ENCODE assay signal across 10 mouse cellular contexts in the genomic region with DNA sequence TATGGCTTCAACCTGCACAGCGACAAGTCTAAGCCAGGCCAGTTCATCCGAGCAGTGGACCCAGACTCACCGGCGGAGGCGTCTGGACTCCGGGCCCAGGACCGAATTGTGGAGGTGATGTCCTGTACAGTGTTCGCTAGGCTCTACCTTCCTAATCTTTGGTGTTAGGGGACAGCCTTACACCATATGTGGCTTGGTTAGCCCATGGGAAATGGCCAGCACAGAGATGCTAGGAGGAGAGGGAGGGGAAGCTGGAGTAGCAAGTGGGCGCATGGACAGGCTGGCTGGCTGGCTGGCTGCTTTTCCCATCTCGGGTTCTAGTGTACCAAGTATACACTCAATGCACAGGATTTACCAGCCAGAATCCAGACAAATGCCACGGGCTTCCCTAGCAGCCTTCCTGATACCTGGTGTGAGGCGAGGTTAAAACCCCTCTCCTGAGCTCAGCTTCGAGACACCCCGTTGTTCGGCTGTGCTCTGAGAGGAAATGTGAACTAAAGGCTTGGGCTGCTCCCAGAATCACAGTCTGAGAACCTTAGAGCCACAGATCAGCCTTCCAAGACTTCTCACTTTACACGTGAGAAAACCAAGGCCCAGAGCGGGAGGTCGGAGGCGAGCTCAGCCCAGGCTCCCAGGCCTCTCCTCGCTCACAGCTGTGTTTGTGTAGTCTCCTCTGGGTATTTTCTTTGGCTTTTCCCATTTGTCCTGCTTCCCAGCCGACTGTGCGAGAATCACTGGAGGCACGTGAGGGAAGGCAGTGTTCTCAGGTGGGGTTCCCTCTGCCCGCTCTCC. TPM values are rescaled to one million over a fixed set of nuclear protein-coding genes. Genes with fewer than 3 reads are reported as not detected.
DNase-seq lines count a peak whose midpoint lies in the region; ATAC-seq lines count a peak whose summit lies in the region.
"Had no signal": no experiment of that assay in that cellular context is flagged by ENCODE, and none has a peak within 500 bp of the region (broad histone marks: within the 10 kb centered on the region; RNA-seq: fewer than 3 reads in every experiment).

No protein-coding gene starts in this region.

- H3K4me3 ChIP-seq in heart, embryonic 13.5 days, result no peak overlapping the region
- H3K4me3 ChIP-seq in heart, embryonic 11.5 days (ENCODE audit: low read depth, low read length), result no peak overlapping the region
- no peak overlapping the region for H3K4me3 ChIP-seq in embryonic facial prominence, embryonic 12.5 days
- H3K4me3 ChIP-seq in hindbrain, embryonic 13.5 days, result no peak overlapping the region
- H3K4me3 ChIP-seq in liver, embryonic 15.5 days (replicated peaks), result no peak overlapping the region

- DNase-seq in adrenal gland, adult 2 months, result no peak
- DNase-seq in left cerebral cortex, adult 9 months (ENCODE audit: low spot score in 2 of 2), result no peak
- DNase-seq: cerebellum, adult 8-10 months had no signal

- H3K36me3 ChIP-seq in heart, embryonic 13.5 days, result peaks cover 2% of the 10 kb centered on the region; the same call in 1 of the 2 replicates
- H3K36me3 ChIP-seq in heart, embryonic 11.5 days (ENCODE audit: control insufficient read depth, insufficient read depth, low read length), result no peaks in the 10 kb centered on the region
- no peaks in the 10 kb centered on the region for H3K36me3 ChIP-seq in embryonic facial prominence, embryonic 12.5 days
- H3K36me3 ChIP-seq in hindbrain, embryonic 13.5 days, result no peaks in the 10 kb centered on the region
- H3K36me3 ChIP-seq in liver, embryonic 15.5 days (replicated peaks), result peaks cover 35% of the 10 kb centered on the region

- peaks cover 54% of the 10 kb centered on the region for H3K4me1 ChIP-seq in heart, embryonic 13.5 days
- peaks cover 31% of the 10 kb centered on the region for H3K4me1 ChIP-seq in heart, embryonic 11.5 days (ENCODE audit: control insufficient read depth, insufficient read depth, low read length)
- peaks cover 65% of the 10 kb centered on the region for H3K4me1 ChIP-seq in embryonic facial prominence, embryonic 12.5 days
- peaks cover 84% of the 10 kb centered on the region for H3K4me1 ChIP-seq in hindbrain, embryonic 13.5 days (replicated peaks)
- H3K4me1 ChIP-seq in liver, embryonic 15.5 days (replicated peaks), result peaks cover 67% of the 10 kb centered on the region

- no peaks in the 10 kb centered on the region for H3K9me3 ChIP-seq in heart, embryonic 13.5 days
- H3K9me3 ChIP-seq in heart, embryonic 11.5 days (replicated peaks; ENCODE audit: control insufficient read depth, low read length), result no peaks in the 10 kb centered on the region
- H3K9me3 ChIP-seq in embryonic facial prominence, embryonic 12.5 days, result no peaks in the 10 kb centered on the region
- H3K9me3 ChIP-seq in hindbrain, embryonic 13.5 days, result no peaks in the 10 kb centered on the region
- no peaks in the 10 kb centered on the region for H3K9me3 ChIP-seq in liver, embryonic 15.5 days (replicated peaks)

- peak overlapping the region; percentile 36; the same call in 1 of the 2 replicates for H3K27ac ChIP-seq in heart, embryonic 13.5 days (replicated peaks)
- H3K27ac ChIP-seq in heart, embryonic 11.5 days (ENCODE audit: low read depth, low read length), result no peak overlapping the region
- peak overlapping the region; percentile 71 for H3K27ac ChIP-seq in embryonic facial prominence, embryonic 12.5 days
- H3K27ac ChIP-seq in hindbrain, embryonic 13.5 days, result peak overlapping the region; percentile 40
- peak overlapping the region; percentile 72 for H3K27ac ChIP-seq in liver, embryonic 15.5 days (replicated peaks)

- 66% methylated on average over 24 of the region's 24 CpGs for WGBS in heart, embryonic 13.5 days
- 66% methylated on average over 24 of the region's 24 CpGs for WGBS in heart, embryonic 11.5 days (ENCODE audit: insufficient replicate concordance)
- 54% methylated on average over 24 of the region's 24 CpGs for WGBS in embryonic facial prominence, embryonic 12.5 days
- WGBS in hindbrain, embryonic 13.5 days, result 73% methylated on average over 24 of the region's 24 CpGs
- WGBS in liver, embryonic 15.5 days (ENCODE audit: insufficient replicate concordance), result 76% methylated on average over 24 of the region's 24 CpGs

- H3K9ac ChIP-seq in heart, embryonic 13.5 days, result no peak overlapping the region
- H3K9ac ChIP-seq in heart, embryonic 11.5 days (ENCODE audit: low read depth, low read length), result no peak overlapping the region
- no peak overlapping the region for H3K9ac ChIP-seq in embryonic facial prominence, embryonic 12.5 days
- H3K9ac ChIP-seq in hindbrain, embryonic 13.5 days, result no peak overlapping the region; the same call in 1 of the 2 replicates
- H3K9ac ChIP-seq in liver, embryonic 15.5 days, result no peak overlapping the region

- H3K27me3 ChIP-seq in heart, embryonic 13.5 days (replicated peaks), result peaks cover 23% of the 10 kb centered on the region
- peaks cover 6% of the 10 kb centered on the region for H3K27me3 ChIP-seq in heart, embryonic 11.5 days (ENCODE audit: control insufficient read depth, insufficient read depth, low read length)
- peaks cover 30% of the 10 kb centered on the region for H3K27me3 ChIP-seq in embryonic facial prominence, embryonic 12.5 days
- peaks cover 36% of the 10 kb centered on the region for H3K27me3 ChIP-seq in hindbrain, embryonic 13.5 days
- H3K27me3 ChIP-seq in liver, embryonic 15.5 days, result no peaks in the 10 kb centered on the region

- H3K4me2 ChIP-seq in heart, embryonic 13.5 days, result no peak overlapping the region
- no peak overlapping the region for H3K4me2 ChIP-seq in heart, embryonic 11.5 days
- H3K4me2 ChIP-seq in embryonic facial prominence, embryonic 12.5 days (replicated peaks), result no peak overlapping the region
- H3K4me2 ChIP-seq in hindbrain, embryonic 13.5 days, result no peak overlapping the region
- H3K4me2 ChIP-seq in liver, embryonic 15.5 days, result no peak overlapping the region

- no peak for ATAC-seq in heart, embryonic 13.5 days (ENCODE audit: extremely low read depth, insufficient number of reproducible peaks, low FRiP score, low TSS enrichment)
- ATAC-seq in heart, embryonic 11.5 days (replicated peaks; ENCODE audit: insufficient number of reproducible peaks, low FRiP score, low TSS enrichment), result no peak
- ATAC-seq in embryonic facial prominence, embryonic 12.5 days (ENCODE audit: insufficient number of reproducible peaks, insufficient read depth, low FRiP score, low TSS enrichment), result no peak
- ATAC-seq in hindbrain, embryonic 13.5 days (ENCODE audit: low FRiP score), result no peak
- ATAC-seq in liver, embryonic 15.5 days (ENCODE audit: insufficient read depth), result no peak
- ATAC-seq in megakaryocyte, adult 5-6 weeks (ENCODE audit: poor library complexity, severe bottlenecking), result no peak

RNA-seq across cellular contexts. Expression of a gene that starts 10.7 kb away (rescaled TPM):
- 7.1 and 7.7 TPM in 2 replicates for polyA plus RNA-seq in heart, embryonic 13.5 days (2015; fragmentation: Nextera tagmentation; extraction: Ambion mirVana)
- 7.5 and 8.2 TPM in 2 replicates for polyA plus RNA-seq in heart, embryonic 11.5 days (2014; fragmentation: Nextera tagmentation; extraction: Ambion mirVana)
- 10.1 and 13.4 TPM in 2 replicates for polyA plus RNA-seq in embryonic facial prominence, embryonic 12.5 days (2016; fragmentation: Nextera tagmentation; extraction: Ambion mirVana)
- polyA plus RNA-seq in hindbrain, embryonic 13.5 days (2015; fragmentation: Nextera tagmentation; extraction: Ambion mirVana), result 11.2 and 12.1 TPM in 2 replicates
- polyA plus RNA-seq in liver, embryonic 15.5 days (2015; fragmentation: Nextera tagmentation; extraction: Ambion mirVana), result 5.1 and 6.0 TPM in 2 replicates
- total RNA-seq in adrenal gland, adult 2 months (2021), result 10 to 100 TPM; 23.7 to 27.9 TPM
- polyA plus RNA-seq in adrenal gland, adult 2 months (2012; rRNA removed), result 26.5 and 34.7 TPM in 2 replicates
- 23.9 and 25.7 TPM in 2 replicates for total RNA-seq in megakaryocyte, adult 5-6 weeks (2015)
- total RNA-seq in megakaryocyte, adult 5-6 weeks (2017), result 6.1 and 8.7 TPM in 2 replicates

RNA-seq across cellular contexts. Expression of a gene that starts 11.1 kb away (rescaled TPM):
- polyA plus RNA-seq in heart, embryonic 13.5 days (2015; fragmentation: Nextera tagmentation; extraction: Ambion mirVana), result 13.8 and 19.0 TPM in 2 replicates
- 13.7 and 15.7 TPM in 2 replicates for polyA plus RNA-seq in heart, embryonic 11.5 days (2014; fragmentation: Nextera tagmentation; extraction: Ambion mirVana)
- polyA plus RNA-seq in embryonic facial prominence, embryonic 12.5 days (2016; fragmentation: Nextera tagmentation; extraction: Ambion mirVana), result 21.8 and 23.7 TPM in 2 replicates
- polyA plus RNA-seq in hindbrain, embryonic 13.5 days (2015; fragmentation: Nextera tagmentation; extraction: Ambion mirVana), result 21.5 and 22.0 TPM in 2 replicates
- 9.9 and 11.6 TPM in 2 replicates for polyA plus RNA-seq in liver, embryonic 15.5 days (2015; fragmentation: Nextera tagmentation; extraction: Ambion mirVana)
- 10 to 100 TPM; 20.0 to 29.2 TPM for total RNA-seq in adrenal gland, adult 2 months (2021)
- polyA plus RNA-seq in adrenal gland, adult 2 months (2012; rRNA removed), result 12.0 and 16.2 TPM in 2 replicates
- total RNA-seq in megakaryocyte, adult 5-6 weeks (2015), result 16.1 and 17.7 TPM in 2 replicates
- total RNA-seq in megakaryocyte, adult 5-6 weeks (2017), result 23.9 and 36.1 TPM in 2 replicates

RNA-seq across cellular contexts. Expression of a gene that starts 13.5 kb away (rescaled TPM):
- polyA plus RNA-seq in heart, embryonic 13.5 days (2015; fragmentation: Nextera tagmentation; extraction: Ambion mirVana), result 23.1 and 24.4 TPM in 2 replicates
- 26.4 and 31.1 TPM in 2 replicates for polyA plus RNA-seq in heart, embryonic 11.5 days (2014; fragmentation: Nextera tagmentation; extraction: Ambion mirVana)
- 34.6 and 35.4 TPM in 2 replicates for polyA plus RNA-seq in embryonic facial prominence, embryonic 12.5 days (2016; fragmentation: Nextera tagmentation; extraction: Ambion mirVana)
- 42.2 and 55.2 TPM in 2 replicates for polyA plus RNA-seq in hindbrain, embryonic 13.5 days (2015; fragmentation: Nextera tagmentation; extraction: Ambion mirVana)
- 76.4 and 82.1 TPM in 2 replicates for polyA plus RNA-seq in liver, embryonic 15.5 days (2015; fragmentation: Nextera tagmentation; extraction: Ambion mirVana)
- total RNA-seq in adrenal gland, adult 2 months (2021), result 10 to 100 TPM; 15.6 to 26.2 TPM
- polyA plus RNA-seq in adrenal gland, adult 2 months (2012; rRNA removed), result 14.8 and 15.0 TPM in 2 replicates
- total RNA-seq in megakaryocyte, adult 5-6 weeks (2015), result 77.6 and 92.0 TPM in 2 replicates
- total RNA-seq in megakaryocyte, adult 5-6 weeks (2017), result 87.5 and 88.7 TPM in 2 replicates

RNA-seq across cellular contexts. Expression of a gene that starts 42.8 kb away (rescaled TPM):
- 0.37 and 0.38 TPM in 2 replicates for polyA plus RNA-seq in heart, embryonic 13.5 days (2015; fragmentation: Nextera tagmentation; extraction: Ambion mirVana)
- polyA plus RNA-seq in heart, embryonic 11.5 days (2014; fragmentation: Nextera tagmentation; extraction: Ambion mirVana), result 0.19 and 0.20 TPM in 2 replicates
- polyA plus RNA-seq in embryonic facial prominence, embryonic 12.5 days (2016; fragmentation: Nextera tagmentation; extraction: Ambion mirVana), result 0.28 TPM in 1 of 2 replicates, not detected in the other
- polyA plus RNA-seq in hindbrain, embryonic 13.5 days (2015; fragmentation: Nextera tagmentation; extraction: Ambion mirVana), result 0.12 and 0.27 TPM in 2 replicates
- polyA plus RNA-seq in liver, embryonic 15.5 days (2015; fragmentation: Nextera tagmentation; extraction: Ambion mirVana), result 4.5 and 4.8 TPM in 2 replicates
- under 1 TPM; 0.55 to 0.90 TPM for total RNA-seq in adrenal gland, adult 2 months (2021)
- 1.00 and 1.3 TPM in 2 replicates for polyA plus RNA-seq in adrenal gland, adult 2 months (2012; rRNA removed)
- 22.9 and 25.7 TPM in 2 replicates for total RNA-seq in megakaryocyte, adult 5-6 weeks (2015)
- 28.1 and 46.6 TPM in 2 replicates for total RNA-seq in megakaryocyte, adult 5-6 weeks (2017)
- total RNA-seq: gastrocnemius, adult 18-20 months had no signal
